Mouse (Mus musculus): ENCODE data around the gene Tbc1d1.
"Not testable (repeated sequence)": the region's sequence is repeated elsewhere in the genome, so short reads cannot be mapped to it uniquely, and the experiment has no call there.

The Tbc1d1 gene

GRCm38 (mm10) chr5:64358639-64359584 lies 202.8 kb downstream of the Tbc1d1 start:
- DNase-seq (ENCODE audit: low spot score) = no peak

- DNase-seq (ENCODE audit: low spot score) = no peak
Measured at GRCm38 (mm10) chr5:64360147-64360875, 204.2 kb downstream of the Tbc1d1 start.

- not testable (repeated sequence) for DNase-seq (ENCODE audit: low spot score)
Measured at GRCm38 (mm10) chr5:64360876-64361268, 204.8 kb downstream of the Tbc1d1 start.

GRCm38 (mm10) chr5:64363859-64364406 lies 207.8 kb downstream of the Tbc1d1 start:
- DNase-seq (ENCODE audit: low spot score) = no peak

GRCm38 (mm10) chr5:64364432-64365125 lies 208.5 kb downstream of the Tbc1d1 start:
- DNase-seq (ENCODE audit: low spot score) = no peak

GRCm38 (mm10) chr5:64365187-64366066 lies 209.3 kb downstream of the Tbc1d1 start:
- DNase-seq (ENCODE audit: low spot score) = no peak

- no peak for DNase-seq (ENCODE audit: low spot score)
Measured at GRCm38 (mm10) chr5:64366113-64366512, 210.0 kb downstream of the Tbc1d1 start.

GRCm38 (mm10) chr5:64367426-64367825 lies 211.3 kb downstream of the Tbc1d1 start:
- peak; percentile 84 for DNase-seq (ENCODE audit: low spot score)

- no peak for DNase-seq (ENCODE audit: low spot score)
Measured at GRCm38 (mm10) chr5:64371331-64371831, 215.3 kb downstream of the Tbc1d1 start.

- no peak for DNase-seq (ENCODE audit: low spot score)
Measured at GRCm38 (mm10) chr5:64372292-64372961, 216.3 kb downstream of the Tbc1d1 start.

- DNase-seq (ENCODE audit: low spot score) = no peak
Measured at GRCm38 (mm10) chr5:64373695-64374094, 217.6 kb downstream of the Tbc1d1 start.

GRCm38 (mm10) chr5:64375851-64376250 lies 219.7 kb downstream of the Tbc1d1 start:
- DNase-seq (ENCODE audit: low spot score) = no peak

GRCm38 (mm10) chr5:64376466-64376865 lies 220.4 kb downstream of the Tbc1d1 start:
- DNase-seq (ENCODE audit: low spot score) = no peak

GRCm38 (mm10) chr5:64377705-64378104 lies 221.6 kb downstream of the Tbc1d1 start:
- DNase-seq (ENCODE audit: low spot score) = no peak

GRCm38 (mm10) chr5:64378591-64379275 lies 222.6 kb downstream of the Tbc1d1 start:
- no peak for DNase-seq (ENCODE audit: low spot score)

GRCm38 (mm10) chr5:64379829-64380228 lies 223.7 kb downstream of the Tbc1d1 start:
- DNase-seq (ENCODE audit: low spot score) = no peak

GRCm38 (mm10) chr5:64380698-64381375 lies 224.7 kb downstream of the Tbc1d1 start:
- DNase-seq (ENCODE audit: low spot score) = no peak

GRCm38 (mm10) chr5:64381538-64381937 lies 225.4 kb downstream of the Tbc1d1 start:
- DNase-seq (ENCODE audit: low spot score) = no peak

- peak; percentile 83 for DNase-seq (ENCODE audit: low spot score)
Measured at GRCm38 (mm10) chr5:64382451-64383057, 226.4 kb downstream of the Tbc1d1 start.
